Mouse (Mus musculus) yolk sac, embryonic 10.5 days (tissue): Measurements from ENCODE around the gene Aurkaip1.

Source experiments
- DNase-seq: peaks from one replicate; pipeline ENCODE4 v3.0.0-alpha.2; 2017; ENCODE audit warnings: low spot score

Gene Aurkaip1

DNA sequence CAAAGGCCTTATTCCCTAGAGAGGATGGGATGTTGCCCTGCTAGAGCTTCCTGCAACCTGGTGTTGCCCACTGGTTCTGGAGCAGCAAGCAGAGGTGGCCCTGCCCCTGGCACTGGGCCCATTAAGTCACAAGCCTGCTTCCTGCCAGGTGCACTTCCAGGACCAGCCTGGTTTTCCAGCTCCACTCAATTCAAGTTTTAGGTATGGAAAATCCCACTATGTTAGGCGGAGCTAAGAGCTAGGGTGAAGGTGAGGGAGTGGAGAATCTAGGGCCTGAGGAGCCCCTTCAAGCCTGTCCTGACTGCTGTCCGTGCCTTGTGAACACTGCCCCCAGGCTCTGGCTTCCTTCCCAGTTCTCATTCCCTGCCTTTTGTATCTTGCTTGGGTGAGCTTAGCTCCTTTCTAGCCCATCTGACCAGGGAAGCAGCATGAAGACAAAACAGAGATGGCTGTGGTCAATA, 20.9 kb downstream of the Aurkaip1 start:
- DNase-seq: no peak

- no peak for DNase-seq
Measured at GRCm38 (mm10) chr4:155853421-155853820, 22.3 kb downstream of the Aurkaip1 start.

- DNase-seq: no peak
Measured at GRCm38 (mm10) chr4:155854991-155855390, 23.9 kb downstream of the Aurkaip1 start.

- no peak for DNase-seq
Measured at GRCm38 (mm10) chr4:155856071-155856470, 25.0 kb downstream of the Aurkaip1 start.

DNA sequence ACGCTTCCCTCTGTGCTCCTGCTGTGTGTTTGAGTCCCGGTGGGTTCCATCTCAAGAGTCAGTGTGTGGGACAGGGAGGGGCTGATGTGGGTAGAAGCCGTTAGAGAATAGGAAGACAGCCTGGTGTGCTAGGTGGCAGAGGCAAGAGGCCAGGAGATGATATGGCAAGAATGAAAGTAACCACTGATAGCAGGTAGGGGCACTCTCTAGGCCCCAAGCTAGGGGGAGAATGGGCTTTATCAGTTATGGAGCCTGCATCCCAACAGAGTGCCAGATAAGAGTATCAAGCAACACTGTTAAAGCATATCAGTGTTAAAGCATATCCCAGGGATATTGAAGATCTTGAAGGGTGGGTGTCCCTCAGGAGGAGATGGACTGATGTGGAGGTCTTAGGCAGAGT, 25.8 kb downstream of the Aurkaip1 start:
- DNase-seq: no peak

- peak; percentile 74 for DNase-seq
Measured at GRCm38 (mm10) chr4:155859318-155859717, 28.2 kb downstream of the Aurkaip1 start.

DNA sequence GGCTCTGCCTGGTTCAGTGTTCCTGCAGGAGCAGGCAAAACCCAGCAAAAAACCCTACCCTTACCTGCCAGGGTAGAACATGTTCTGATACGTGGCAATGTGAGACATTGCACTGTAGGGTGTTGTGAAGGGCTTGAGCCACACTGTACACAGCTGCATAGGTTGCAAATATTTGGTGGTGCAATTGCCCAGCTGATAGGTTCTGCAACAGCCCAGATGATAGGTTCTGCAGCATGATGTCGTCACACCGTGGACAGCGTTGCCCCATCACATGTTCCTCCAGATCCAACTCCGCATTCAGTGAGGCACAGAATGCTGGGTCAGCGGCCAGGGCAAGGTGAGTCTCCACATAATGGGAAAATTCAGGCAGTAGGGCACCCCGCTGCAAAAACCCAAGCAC, 30.7 kb downstream of the Aurkaip1 start:
- no peak for DNase-seq

- DNase-seq: no peak
Measured at GRCm38 (mm10) chr4:155863001-155863400, 31.9 kb downstream of the Aurkaip1 start, which contains the start of gene Tas1r3. Gene Tas1r3 (minus strand): TSS chr4:155863362.

DNA sequence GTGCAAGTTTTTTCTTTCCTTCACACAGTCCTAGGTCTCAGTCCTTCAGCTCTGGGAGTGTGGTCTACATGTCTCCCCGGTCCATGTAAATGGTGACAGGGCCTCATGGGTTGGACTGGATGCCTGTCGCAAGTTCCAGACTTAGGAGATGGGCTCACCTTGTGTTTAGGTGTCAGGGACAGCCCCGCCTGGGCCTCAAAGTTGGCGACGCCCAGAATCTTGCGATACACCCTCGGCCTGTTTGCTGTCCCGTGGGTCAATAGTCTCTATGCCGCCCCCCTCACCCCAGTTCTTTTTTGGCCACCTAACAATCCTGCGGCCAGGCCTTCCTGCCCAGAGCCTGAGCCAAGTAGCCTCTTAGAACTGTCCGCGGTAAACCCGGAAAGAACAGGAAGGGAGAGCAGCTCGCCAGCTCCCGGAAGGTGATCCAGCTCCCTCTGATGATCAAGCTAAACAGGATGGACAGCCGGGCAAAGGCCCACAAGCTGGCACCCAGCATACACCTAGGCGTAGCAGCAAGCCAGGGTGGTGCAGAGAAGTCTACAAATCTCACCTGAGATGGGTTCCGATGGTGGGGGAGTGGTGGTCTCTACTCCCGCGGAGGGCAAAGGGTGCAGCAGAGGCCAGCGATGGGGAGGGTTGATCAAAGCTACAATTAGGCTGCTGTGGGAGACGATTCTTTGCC, 37.7 kb downstream of the Aurkaip1 start:
- no peak for DNase-seq

- peak; percentile 97 for DNase-seq
Measured at GRCm38 (mm10) chr4:155869317-155870033, 38.4 kb downstream of the Aurkaip1 start, which contains the start of the genes Cptp and Ints11. Gene Cptp (minus strand): TSS chr4:155869440. Gene Ints11 (plus strand): TSS chr4:155869546.

DNA sequence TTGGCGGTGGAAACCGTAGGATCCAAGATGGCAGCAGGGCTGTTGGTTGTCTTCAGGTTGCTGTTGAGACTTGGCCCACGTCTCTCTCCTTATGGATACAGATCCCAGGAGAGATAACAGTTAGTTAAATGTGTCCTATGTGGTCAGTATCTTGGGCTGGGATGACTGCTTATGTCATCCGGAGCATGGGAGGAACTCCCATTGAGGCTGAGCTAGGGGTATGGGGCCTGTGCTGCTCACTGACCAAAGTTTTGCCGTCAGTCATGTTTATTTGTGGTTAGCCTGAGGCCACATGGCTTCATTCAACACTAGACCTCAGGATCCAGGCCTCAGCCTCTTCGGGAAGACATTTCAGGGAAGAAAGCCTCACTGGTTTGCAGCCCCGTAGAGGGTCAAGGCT, 40.3 kb downstream of the Aurkaip1 start:
- DNase-seq: no peak
